Mouse (Mus musculus): ENCODE measurements around the gene Olfr1471. TPM values are rescaled to one million over a fixed set of nuclear protein-coding genes. Genes with fewer than 3 reads are reported as not detected.
"Not testable (repeated sequence)": the region's sequence is repeated elsewhere in the genome, so short reads cannot be mapped to it uniquely, and the experiment has no call there.

Gene Olfr1471
- total RNA-seq (2021) = not detected in 2 replicates
- long read RNA-seq, experiment 1 = 0 reads
- long read RNA-seq, experiment 2 = 0 reads

DNA sequence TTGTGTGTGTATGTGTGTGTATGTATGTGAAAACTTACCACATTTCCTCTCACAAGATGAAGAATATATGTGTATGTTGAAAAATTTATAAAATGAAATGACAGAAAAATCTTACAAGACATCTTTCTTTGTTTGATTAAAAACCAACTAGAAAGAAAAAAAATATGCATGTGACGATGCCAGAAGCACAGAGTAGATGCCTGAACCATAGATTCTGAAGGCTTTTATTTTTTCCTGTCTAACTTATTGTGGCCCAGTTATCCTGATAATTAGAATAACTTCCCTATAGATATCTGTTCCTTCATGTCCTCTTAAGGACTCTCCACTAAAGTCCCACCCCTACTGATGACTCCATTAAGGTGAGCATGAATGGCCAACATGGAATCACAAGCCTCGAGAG, at the start of gene Olfr1471:
Olfr1471 (plus strand) TSS at position 301 of the 400 bp plus-strand sequence.
- not testable (repeated sequence) for DNase-seq

DNA sequence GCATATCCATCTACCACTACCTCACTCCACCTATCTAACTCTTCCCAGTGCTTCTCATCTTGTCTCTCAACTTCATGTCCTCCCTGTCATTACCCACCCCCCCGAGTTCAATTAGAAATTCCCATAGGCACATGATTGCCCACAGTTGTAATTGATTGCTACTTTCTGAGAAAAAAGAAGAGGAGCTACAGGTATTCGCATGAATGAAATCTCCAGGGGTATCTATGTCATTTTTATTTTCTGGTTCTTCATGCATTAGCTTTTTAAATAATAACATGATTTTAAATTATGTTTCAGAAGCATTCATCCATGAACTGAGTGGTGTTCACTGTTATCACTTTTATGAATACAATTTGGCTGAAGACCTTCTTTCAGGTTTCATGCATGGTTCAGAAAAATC, 35.7 kb upstream of the Olfr1471 start, which contains the start of gene Olfr1469:
Olfr1469 (plus strand) TSS at position 301 of the 400 bp plus-strand sequence.
- DNase-seq = no peak

DNA sequence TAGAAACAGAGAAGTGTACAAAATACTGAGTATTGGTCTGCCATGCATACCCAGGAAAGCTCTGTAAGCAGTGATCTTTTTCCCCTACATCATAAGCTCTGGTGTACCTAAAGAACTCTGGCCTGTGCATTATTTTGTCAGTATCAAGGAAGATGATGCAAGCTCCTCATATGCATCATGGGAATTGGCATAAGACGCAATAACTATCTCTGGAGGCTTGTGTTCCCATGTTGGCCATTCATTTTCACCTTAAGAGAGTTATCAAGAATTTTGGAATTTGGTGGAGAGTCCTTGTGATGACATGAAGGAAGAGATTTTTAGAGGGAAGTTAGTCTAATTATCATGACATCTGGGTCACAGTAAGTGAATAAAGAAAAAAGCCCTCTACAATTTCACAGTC, 12.8 kb downstream of the Olfr1471 start, which contains the start of gene Olfr1472:
Olfr1472 (minus strand) TSS at position 101 of the 400 bp plus-strand sequence.
- no peak for DNase-seq

DNA sequence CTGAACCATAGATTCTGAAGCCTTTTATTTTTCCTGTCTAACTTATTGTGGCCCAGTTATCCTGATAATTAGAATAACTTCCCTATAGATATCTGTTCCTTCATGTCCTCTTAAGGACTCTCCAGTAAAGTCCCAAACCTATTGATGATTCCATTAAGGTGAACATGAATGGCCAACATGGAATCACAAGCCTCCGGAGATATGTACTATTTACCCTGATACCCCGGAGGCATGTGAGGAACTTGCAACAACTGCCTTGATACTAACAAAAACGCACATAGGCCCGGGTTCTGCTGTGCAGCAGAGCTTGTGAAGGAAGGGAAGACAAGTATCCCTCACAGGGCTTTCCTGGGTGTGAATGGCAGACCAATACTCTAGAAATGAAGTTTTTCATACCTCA, 26.1 kb downstream of the Olfr1471 start, which contains the start of gene Olfr1474:
Olfr1474 (plus strand) TSS at position 301 of the 400 bp plus-strand sequence.
- not testable (repeated sequence) for DNase-seq

DNA sequence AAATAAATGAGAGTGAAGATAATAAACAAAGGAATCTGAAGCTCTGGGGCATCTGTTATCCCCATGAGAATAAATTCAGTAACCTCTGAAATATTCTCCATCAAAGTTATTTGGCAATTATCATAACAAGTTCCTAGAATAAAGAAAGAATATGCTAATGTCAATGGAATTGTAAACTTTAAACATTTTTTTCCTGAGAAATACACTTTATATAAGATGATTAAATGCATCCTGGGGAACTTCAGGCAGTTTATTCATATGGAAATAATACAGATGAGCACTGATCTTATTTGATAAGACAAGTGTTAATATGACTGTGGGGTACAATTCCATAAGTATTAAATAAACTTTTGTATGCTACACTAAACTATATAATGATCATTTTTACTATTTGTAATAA, 36.9 kb downstream of the Olfr1471 start, which contains the start of gene Olfr1475:
Olfr1475 (minus strand) TSS at position 101 of the 400 bp plus-strand sequence.
- no peak for DNase-seq

DNA sequence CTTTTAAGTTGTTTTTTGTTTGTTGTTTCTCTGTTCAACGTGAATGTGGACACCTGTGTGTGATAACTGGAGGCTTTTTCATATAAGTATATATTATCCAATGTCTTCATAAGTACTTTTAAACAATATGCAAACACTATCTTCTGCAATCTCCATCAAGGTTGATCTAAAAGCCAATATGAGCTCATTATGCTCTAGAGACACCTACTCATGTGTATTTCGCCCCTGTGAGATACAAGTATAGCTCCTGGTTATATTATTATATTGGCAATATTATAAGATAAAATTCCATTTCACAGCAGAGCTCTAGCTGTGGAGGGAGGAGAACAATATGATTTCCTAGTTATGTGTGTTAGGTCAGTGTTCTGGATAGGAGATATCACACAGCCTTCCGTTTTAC, 57.0 kb downstream of the Olfr1471 start, which contains the start of gene Olfr1477:
Olfr1477 (plus strand) TSS at position 301 of the 400 bp plus-strand sequence.
- no peak for DNase-seq

Other genes starting within 250 kb of the Olfr1471 start
- gene Olfr1463, start 212.1 kb upstream of the Olfr1471 start, total RNA-seq (2021) = not detected in 2 replicates
- gene Olfr1465, start 127.9 kb upstream of the Olfr1471 start, total RNA-seq (2021) = not detected in 2 replicates
- not detected in 2 replicates for gene Olfr1466, start 104.5 kb upstream of the Olfr1471 start, total RNA-seq (2021)
- gene Olfr1467, start 81.2 kb upstream of the Olfr1471 start, total RNA-seq (2021) = not detected in 2 replicates
- gene Olfr1469, start 35.6 kb upstream of the Olfr1471 start, total RNA-seq (2021) = not detected in 2 replicates
- gene Olfr1472, start 12.7 kb downstream of the Olfr1471 start, total RNA-seq (2021) = not detected in 2 replicates
- not detected in 2 replicates for gene Olfr1474, start 26.2 kb downstream of the Olfr1471 start, total RNA-seq (2021)
- not detected in 2 replicates for gene Olfr1475, start 36.8 kb downstream of the Olfr1471 start, total RNA-seq (2021)
- not detected in 2 replicates for gene Olfr1477, start 57.1 kb downstream of the Olfr1471 start, total RNA-seq (2021)
- gene Olfr1480, start 84.5 kb downstream of the Olfr1471 start, total RNA-seq (2021) = not detected in 2 replicates
- gene Olfr1484, start 140.1 kb downstream of the Olfr1471 start, total RNA-seq (2021) = not detected in 2 replicates
- not detected in 2 replicates for gene Olfr1487, start 174.0 kb downstream of the Olfr1471 start, total RNA-seq (2021)
- not detected in 2 replicates for gene Olfr1489, start 188.2 kb downstream of the Olfr1471 start, total RNA-seq (2021)
- gene Olfr1490, start 207.7 kb downstream of the Olfr1471 start, total RNA-seq (2021) = not detected in 2 replicates

All from adrenal gland, postnatal 14 days (tissue).